Mouse (Mus musculus) ES-E14 (cell line): ENCODE results near the gene Diras1. TPM values are rescaled to one million over a fixed set of nuclear protein-coding genes. Genes with fewer than 3 reads are reported as not detected.

Experiments used
- DNase-seq: peaks from one replicate; pipeline ENCODE4 v3.0.0-alpha.2; 2013; ENCODE audit warnings: low read depth, low spot score
- H3K27ac ChIP-seq: 2 replicates; pipeline ENCODE4 v1.5.1; 2012; ENCODE audit warnings: low read depth, mild to moderate bottlenecking, low read length, moderate library complexity, mixed read lengths; ENCODE audit not compliant: poor library complexity, insufficient read depth, severe bottlenecking
- H3K36me3 ChIP-seq: 2 replicates; pipeline ENCODE4 v1.6.1; 2012; ENCODE audit warnings: mild to moderate bottlenecking, low read length, moderate library complexity, mixed read lengths; ENCODE audit not compliant: control insufficient read depth, poor library complexity, insufficient read depth, severe bottlenecking
- H3K4me1 ChIP-seq, 2 experiments: fragments of 150-350 bp in 1 of 2; sonication (generic) in 1 of 2; 2 replicates each; pipeline ENCODE4 v1.6.1; 2012; ENCODE audit warnings: low read length in 2 of 2, mild to moderate bottlenecking in 1 of 2, mixed read lengths in 1 of 2; ENCODE audit not compliant: control insufficient read depth in 2 of 2, insufficient read depth in 2 of 2, poor library complexity in 1 of 2
- H3K4me3 ChIP-seq, 2 experiments: fragments of 150-350 bp in 1 of 2; sonication (generic) in 1 of 2; 2 replicates each; pipeline ENCODE4 v1.5.1; 2012; ENCODE audit warnings: low read length in 2 of 2, low read depth in 1 of 2, mild to moderate bottlenecking in 1 of 2, mixed read lengths in 1 of 2; ENCODE audit not compliant: insufficient read depth in 1 of 2, poor library complexity in 1 of 2, severe bottlenecking in 1 of 2
- H3K9ac ChIP-seq: 2 replicates; pipeline ENCODE4 v1.6.1; 2012; ENCODE audit warnings: low read depth, mild to moderate bottlenecking, low read length, mixed read lengths; ENCODE audit not compliant: poor library complexity, insufficient read depth, severe bottlenecking
- H3K9me3 ChIP-seq: fragments of 150-350 bp; sonication (generic); 2 replicates; pipeline ENCODE4 v1.6.1; 2012; ENCODE audit warnings: low read depth, mild to moderate bottlenecking, low read length; ENCODE audit not compliant: control insufficient read depth, insufficient read depth
- CHD2 ChIP-seq: IDR thresholded peaks from 2 replicates; pipeline ENCODE4 v1.6.1; 2014; ENCODE audit warnings: mild to moderate bottlenecking, low read depth, low read length, inconsistent platforms
- HCFC1 ChIP-seq: IDR thresholded peaks from 2 replicates; pipeline ENCODE4 v1.6.1; 2012; ENCODE audit warnings: low read length, inconsistent platforms, borderline replicate concordance; ENCODE audit not compliant: insufficient read depth
- MAFK ChIP-seq: IDR thresholded peaks from 2 replicates; pipeline ENCODE4 v1.6.1; 2014; ENCODE audit warnings: mild to moderate bottlenecking, low read depth, low read length, inconsistent platforms; ENCODE audit not compliant: insufficient read depth
- ZC3H11A ChIP-seq: IDR thresholded peaks from 2 replicates; pipeline ENCODE4 v1.6.1; 2012; ENCODE audit warnings: low read depth, mild to moderate bottlenecking, inconsistent platforms, low read length, borderline replicate concordance
- ZNF384 ChIP-seq: IDR thresholded peaks from 2 replicates; pipeline ENCODE4 v1.6.1; 2012; ENCODE audit warnings: low read depth, low read length, inconsistent platforms
- in situ Hi-C, 2 experiments: fragments of 600-800 bp; cut with MboI; formaldehyde crosslinking; loops; one replicate each; pipeline ENCODE4 v1.15.1; 2025; ENCODE audit warnings: low sequenced_read_pairs in 2 of 2, inconsistent platforms in 1 of 2; ENCODE audit not compliant: unreplicated experiment in 2 of 2
- total RNA-seq: library from RNA; depleted of rRNA; stranded (reverse); fragments of 300-350 nt; gene quantifications from 2 replicates; pipeline ENCODE4 v1.2.3, GENCODE M21; 2012; rRNA removed

Gene Diras1
- total RNA-seq = 1.1 and 1.3 TPM in 2 replicates

DNA sequence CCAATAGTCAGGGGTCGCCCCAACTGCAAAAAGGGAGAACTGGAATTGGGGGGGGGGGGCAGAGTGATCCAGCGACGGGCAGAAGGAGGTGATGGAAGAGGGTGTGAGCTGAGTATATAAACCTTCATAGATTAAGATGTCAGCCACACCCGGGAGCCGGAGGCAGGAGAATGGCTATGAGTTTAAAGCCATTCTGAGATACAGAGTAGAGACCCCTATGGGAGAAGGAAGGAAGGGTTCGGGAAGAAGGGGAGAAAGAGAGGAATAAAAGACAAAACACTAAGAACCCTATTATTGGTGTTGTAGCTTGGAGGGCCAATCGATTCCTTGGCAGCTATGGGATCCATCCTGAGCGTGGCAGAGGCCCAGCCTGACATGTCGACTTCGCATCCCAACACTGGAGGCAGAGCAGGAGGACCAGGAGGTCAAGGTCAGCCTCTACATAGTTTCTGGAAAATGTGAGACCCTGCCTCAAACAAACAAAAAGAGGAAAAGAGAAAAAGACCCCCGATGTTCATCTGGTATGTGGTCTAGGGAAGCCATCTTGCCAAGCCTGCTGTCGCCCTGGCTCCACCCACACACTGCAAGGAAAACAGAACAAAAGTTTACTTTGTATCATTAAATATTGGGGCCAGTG, at the start of gene Diras1:
Gene Diras1, minus strand, starts transcription at position 24 of the 637 bp plus-strand sequence.
- Histone ChIP-seq H3K9ac (no peak within 1 kb of the TSS), H3K9me3 (no peaks in the 10 kb centered on the region), H3K27ac (no peak within 1 kb of the TSS), H3K36me3 (no peaks in the 10 kb centered on the region), H3K4me1 (peaks cover 0 to 14% of the 10 kb centered on the region in 2 experiments; a peak in 1 of 4 replicates), H3K4me3 (peak within 1 kb of the TSS; percentile 16 to 51; a peak in 2 of 4 replicates)
- DNase-seq = no peak
- in situ Hi-C loops = no loop called here
- TF ChIP-seq ZNF384 (no peak), HCFC1 (no peak), ZC3H11A (no peak), MAFK (no peak), CHD2 (no peak)

DNA sequence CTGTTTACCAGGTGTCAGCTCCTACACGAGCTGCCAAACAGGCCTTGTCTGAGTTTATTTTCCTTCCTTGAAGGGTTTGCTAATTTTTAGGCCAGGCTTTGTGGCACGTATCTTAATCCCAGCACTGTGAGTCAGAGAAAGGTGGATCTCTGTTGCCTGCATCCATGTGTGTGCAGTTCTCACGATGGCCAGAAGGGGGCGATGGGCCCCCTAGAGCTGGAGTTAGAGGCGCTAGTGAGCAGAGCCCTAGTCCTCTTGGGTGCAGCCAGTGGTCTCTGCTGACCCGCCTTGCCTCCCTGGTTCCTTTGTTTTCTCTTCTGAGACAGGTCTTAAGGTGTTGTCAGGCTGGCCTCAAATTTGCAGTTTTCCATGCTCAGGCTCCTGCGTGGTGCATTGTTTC, 48.0 kb upstream of the Diras1 start:
- Histone ChIP-seq H3K9ac (no peak overlapping the region), H3K9me3 (no peaks in the 10 kb centered on the region), H3K4me3 (no peak overlapping the region), H3K36me3 (peaks cover 47% of the 10 kb centered on the region), H3K27ac (no peak overlapping the region), H3K4me1 (peaks cover 0 to 3% of the 10 kb centered on the region in 2 experiments; a peak in 2 of 4 replicates)
- TF ChIP-seq CHD2 = no peak
- TF ChIP-seq ZNF384 = no peak
- no peak for TF ChIP-seq ZC3H11A
- no peak for TF ChIP-seq HCFC1
- TF ChIP-seq MAFK = no peak
- in situ Hi-C loops = no loop called here
- DNase-seq = peak; percentile 56

DNA sequence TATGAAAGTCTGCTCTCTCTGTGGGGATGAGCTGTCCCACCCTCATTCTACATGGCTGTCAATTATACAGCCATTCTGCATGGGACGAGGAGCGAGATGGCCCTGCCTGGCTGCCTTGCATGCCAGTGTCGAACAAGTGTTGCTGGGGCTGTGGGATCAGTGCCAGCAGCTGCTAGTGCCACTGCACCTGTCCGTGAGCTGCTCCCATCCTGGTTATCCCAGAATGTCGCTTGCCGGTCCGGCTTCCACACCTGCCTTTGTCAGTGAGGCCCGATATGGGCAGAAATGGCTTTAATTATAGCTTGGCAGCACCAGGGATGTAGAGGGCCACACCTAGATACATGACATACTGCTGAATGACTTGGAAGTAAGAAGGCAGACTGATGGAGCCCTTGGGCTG, 46.8 kb upstream of the Diras1 start:
- no peak overlapping the region for H3K9ac ChIP-seq
- H3K4me1 ChIP-seq = peaks cover 0 to 5% of the 10 kb centered on the region in 2 experiments; a peak in 2 of 4 replicates
- no peak overlapping the region for H3K27ac ChIP-seq
- no peaks in the 10 kb centered on the region for H3K9me3 ChIP-seq
- no peak for DNase-seq
- H3K36me3 ChIP-seq = peaks cover 36% of the 10 kb centered on the region
- H3K4me3 ChIP-seq = no peak overlapping the region
- TF ChIP-seq HCFC1 (no peak), ZNF384 (no peak), MAFK (no peak), CHD2 (no peak)
- in situ Hi-C loops = no loop called here

DNA sequence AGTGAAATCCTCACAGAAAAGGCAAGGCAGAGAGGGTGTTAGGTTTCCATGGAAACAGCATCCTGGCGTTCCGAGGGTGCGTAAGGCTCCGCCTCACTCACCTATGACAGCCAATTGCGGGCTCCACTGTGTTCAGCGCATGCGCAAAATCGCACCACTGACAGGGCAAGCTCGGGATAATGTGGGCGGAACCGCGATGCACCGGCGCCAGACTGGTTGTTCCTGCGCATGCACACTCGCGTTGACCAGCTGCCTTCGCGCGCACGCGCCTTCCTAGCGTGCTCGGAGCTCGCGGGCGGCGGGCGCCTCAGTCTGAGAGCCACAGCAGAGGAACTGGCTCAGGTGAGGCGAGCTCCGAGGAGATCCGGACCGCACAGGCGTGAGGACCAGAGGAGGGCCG, 44.4 kb upstream of the Diras1 start, which contains the start of gene Thop1:
Gene Thop1, plus strand, starts transcription at position 200 of the 400 bp plus-strand sequence.
- Histone ChIP-seq H3K4me1 (peaks cover 0 to 5% of the 10 kb centered on the region in 2 experiments; a peak in 2 of 4 replicates), H3K9me3 (no peaks in the 10 kb centered on the region), H3K9ac (peak within 1 kb of the TSS; percentile 89), H3K36me3 (peaks cover 17% of the 10 kb centered on the region; the same call in 1 of the 2 replicates), H3K4me3 (peak within 1 kb of the TSS; percentile 80 to 90), H3K27ac (0 out of 2 replicates have a peak within 1 kb of the TSS, but pooled peaks have one; percentile 7)
- in situ Hi-C loops = no loop called here
- peak; percentile 99 for DNase-seq
- TF ChIP-seq ZNF384 (no peak), HCFC1 (0 out of 2 replicates have a peak, but pooled peaks have one; percentile 48)
